ENCODE assay signal across 10 mouse cellular contexts in the genomic region with DNA sequence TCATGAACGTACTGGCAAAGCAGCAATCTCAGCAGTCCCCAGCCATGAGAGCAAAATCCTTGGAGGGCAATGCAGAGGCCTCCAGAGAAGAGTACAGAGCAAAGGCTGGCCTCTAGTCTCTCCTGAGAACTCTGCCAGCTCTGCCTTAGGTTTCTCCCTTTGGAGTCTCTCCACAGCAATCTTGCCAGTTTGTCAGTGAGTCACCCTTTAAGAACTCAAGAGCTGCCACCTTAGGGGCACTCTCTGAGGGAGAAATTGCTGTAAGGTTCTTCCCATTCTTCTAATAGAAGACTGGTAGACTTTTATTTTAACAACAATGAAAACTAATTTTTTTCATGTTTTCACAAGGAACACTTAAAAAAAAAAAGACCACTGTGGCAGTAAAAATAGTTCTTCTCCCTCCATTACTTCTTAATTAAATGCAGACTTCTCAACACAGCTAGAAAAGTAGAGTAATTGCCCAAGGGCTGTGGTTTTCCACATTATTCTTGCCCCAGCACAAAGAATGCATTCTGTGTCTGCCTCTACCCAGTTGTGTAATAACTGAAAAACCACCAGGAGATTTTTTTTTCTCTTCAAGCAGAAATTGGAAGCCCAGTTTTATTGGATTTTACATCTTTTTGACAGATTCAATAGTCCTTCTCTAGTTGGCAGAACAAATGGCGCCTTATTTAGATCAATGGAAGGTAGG. TPM values are rescaled to one million over a fixed set of nuclear protein-coding genes. Genes with fewer than 3 reads are reported as not detected.
A peak's percentile ranks its signal among the peaks of the same experiment; 100 is the strongest.
DNase-seq lines count a peak whose midpoint lies in the region; ATAC-seq lines count a peak whose summit lies in the region.
"Had no signal": no experiment of that assay in that cellular context is flagged by ENCODE, and none has a peak within 500 bp of the region (broad histone marks: within the 10 kb centered on the region; RNA-seq: fewer than 3 reads in every experiment).

No protein-coding gene starts in this region.

- no peaks in the 10 kb centered on the region for H3K36me3 ChIP-seq in kidney, embryonic 14.5 days (ENCODE audit: control insufficient read depth, insufficient read depth, low read length)
- H3K36me3 ChIP-seq in embryonic facial prominence, embryonic 12.5 days: no peaks in the 10 kb centered on the region
- no peaks in the 10 kb centered on the region for H3K36me3 ChIP-seq in macrophage (ENCODE audit: inconsistent target)
- H3K36me3 ChIP-seq: hindbrain, embryonic 15.5 days had no signal

- peak overlapping the region; percentile 59; the same call in 1 of the 2 replicates for H3K27ac ChIP-seq in kidney, embryonic 14.5 days (ENCODE audit: low read depth, low read length)
- H3K27ac ChIP-seq in embryonic facial prominence, embryonic 12.5 days: peak overlapping the region; percentile 84
- 0 out of 2 replicates have a peak overlapping the region, but pooled peaks have one; percentile 13 for H3K27ac ChIP-seq in macrophage
- H3K27ac ChIP-seq: hindbrain, embryonic 15.5 days had no signal

- H3K4me3 ChIP-seq in kidney, embryonic 14.5 days (ENCODE audit: low read length): no peak overlapping the region
- H3K4me3 ChIP-seq in embryonic facial prominence, embryonic 12.5 days: no peak overlapping the region
- H3K4me3 ChIP-seq in macrophage (ENCODE audit: inconsistent target): no peak overlapping the region
- H3K4me3 ChIP-seq: hindbrain, embryonic 15.5 days had no signal

- no peaks in the 10 kb centered on the region for H3K79me2 ChIP-seq in macrophage (ENCODE audit: inconsistent target)

- ATAC-seq in kidney, embryonic 14.5 days (ENCODE audit: low FRiP score, low TSS enrichment): no peak
- no peak; the same call in 1 of the 2 replicates for ATAC-seq in embryonic facial prominence, embryonic 12.5 days (ENCODE audit: insufficient number of reproducible peaks, insufficient read depth, low FRiP score, low TSS enrichment)

- no peaks in the 10 kb centered on the region for H3K27me3 ChIP-seq in kidney, embryonic 14.5 days (ENCODE audit: control insufficient read depth, insufficient read depth, low read length)
- H3K27me3 ChIP-seq in embryonic facial prominence, embryonic 12.5 days: no peaks in the 10 kb centered on the region
- H3K27me3 ChIP-seq: hindbrain, embryonic 15.5 days had no signal

- DNase-seq in kidney, postnatal 4 days: no peak
- DNase-seq in NIH3T3 (ENCODE audit: low read depth): peak; percentile 86
- DNase-seq in frontal cortex, postnatal 14 days (ENCODE audit: low spot score in 2 of 2): no peak
- no peak for DNase-seq in left cerebral cortex, postnatal 36 days (ENCODE audit: low spot score in 2 of 2)
- DNase-seq: thymus, adult 18-20 months had no signal

- 0 out of 2 replicates have a peak, but pooled peaks cover 4% of the 10 kb centered on the region for H3K4me1 ChIP-seq in kidney, embryonic 14.5 days (ENCODE audit: control insufficient read depth, insufficient read depth, low read length)
- peaks cover 22% of the 10 kb centered on the region for H3K4me1 ChIP-seq in embryonic facial prominence, embryonic 12.5 days

- no peaks in the 10 kb centered on the region for H3K9me3 ChIP-seq in kidney, embryonic 14.5 days (ENCODE audit: control insufficient read depth, low read length)
- no peaks in the 10 kb centered on the region for H3K9me3 ChIP-seq in embryonic facial prominence, embryonic 12.5 days
- H3K9me3 ChIP-seq: hindbrain, embryonic 15.5 days had no signal

- H3K4me2 ChIP-seq in kidney, embryonic 14.5 days (replicated peaks; ENCODE audit: low read depth, low read length): no peak overlapping the region
- H3K4me2 ChIP-seq in embryonic facial prominence, embryonic 12.5 days (replicated peaks): no peak overlapping the region
- H3K4me2 ChIP-seq: hindbrain, embryonic 15.5 days had no signal

- H3K9ac ChIP-seq in kidney, embryonic 14.5 days (ENCODE audit: low read depth, low read length): no peak overlapping the region
- no peak overlapping the region for H3K9ac ChIP-seq in embryonic facial prominence, embryonic 12.5 days
- H3K9ac ChIP-seq: hindbrain, embryonic 15.5 days had no signal

- intact Hi-C loops in left cerebral cortex, postnatal 36 days (cut with DNase I): no loop called here

- WGBS in kidney, embryonic 14.5 days: 55% methylated on average over 2 of the region's 2 CpGs
- 34% methylated on average over 2 of the region's 2 CpGs for WGBS in embryonic facial prominence, embryonic 12.5 days
- 45% methylated on average over 2 of the region's 2 CpGs for WGBS in macrophage (ENCODE audit: missing documents)

RNA-seq across cellular contexts. Expression of a gene that starts 27.2 kb away (rescaled TPM):
- polyA plus RNA-seq in kidney, embryonic 14.5 days (2014; fragmentation: Nextera tagmentation; extraction: Ambion mirVana): 6.5 and 6.7 TPM in 2 replicates
- 11.5 and 12.1 TPM in 2 replicates for polyA plus RNA-seq in embryonic facial prominence, embryonic 12.5 days (2016; fragmentation: Nextera tagmentation; extraction: Ambion mirVana)
- total RNA-seq in macrophage (2018; cell fraction: chromatin; rRNA removed): 1,000 to 10,000 TPM in 4 of 26 experiments, 100 to 1,000 TPM in 16, 10 to 100 TPM in 6; 36.9 to 1,427 (median 350) TPM
- total RNA-seq in macrophage (2018; cell fraction: cytosol; rRNA removed): 1,000 to 10,000 TPM; 1,050 to 5,379 (median 3,146) TPM
- 1,000 to 10,000 TPM in 22 of 26 experiments, 100 to 1,000 TPM in 4; 713 to 4,556 (median 1,892) TPM for total RNA-seq in macrophage (2018; cell fraction: nucleus; rRNA removed)
- polyA plus RNA-seq in macrophage (2018): 3,232 to 4,719 TPM (median 4,121 TPM) in 3 replicates
- total RNA-seq in left cerebral cortex, postnatal 36 days (2021): 10 to 100 TPM in 1 of 2 experiments, 1 to 10 TPM in 1; 9.2 to 11.9 TPM

RNA-seq across cellular contexts. Expression of a gene that starts 51.6 kb away (rescaled TPM):
- polyA plus RNA-seq in kidney, embryonic 14.5 days (2014; fragmentation: Nextera tagmentation; extraction: Ambion mirVana): 15.3 and 29.3 TPM in 2 replicates
- polyA plus RNA-seq in embryonic facial prominence, embryonic 12.5 days (2016; fragmentation: Nextera tagmentation; extraction: Ambion mirVana): 33.6 and 35.2 TPM in 2 replicates
- 10 to 100 TPM; 30.9 to 91.5 (median 62.3) TPM for total RNA-seq in macrophage (2018; cell fraction: chromatin; rRNA removed)
- total RNA-seq in macrophage (2018; cell fraction: cytosol; rRNA removed): 10 to 100 TPM in 16 of 26 experiments, 1 to 10 TPM in 10; 5.5 to 17.2 (median 10.8) TPM
- 10 to 100 TPM; 20.7 to 81.2 (median 42.6) TPM for total RNA-seq in macrophage (2018; cell fraction: nucleus; rRNA removed)
- polyA plus RNA-seq in macrophage (2018): 10.8 to 12.0 TPM (median 11.3 TPM) in 3 replicates
- total RNA-seq in left cerebral cortex, postnatal 36 days (2021): 10 to 100 TPM; 21.8 to 29.2 TPM
- total RNA-seq: MEL had no signal

Comparison
In these comparisons a context has a peak if more than half of its experiments do, and no peak if none do; other contexts are left out.
1. H3K27ac ChIP-seq: peak in every context shown above with its lines; median percentile 84 in embryonic facial prominence, embryonic 12.5 days; 59 in kidney, embryonic 14.5 days; 13 in macrophage.
2. RNA of a gene that starts 27.2 kb away (polyA plus RNA-seq): 3,232 to 4,719 TPM in macrophage; 11.5 to 12.1 TPM in embryonic facial prominence, embryonic 12.5 days and 6.5 to 6.7 TPM in kidney, embryonic 14.5 days; every median in the first group is over 100 times any median in the second.